Mouse (Mus musculus): Measurements from ENCODE around the gene Gabrb2.

Gabrb2 gene

DNA sequence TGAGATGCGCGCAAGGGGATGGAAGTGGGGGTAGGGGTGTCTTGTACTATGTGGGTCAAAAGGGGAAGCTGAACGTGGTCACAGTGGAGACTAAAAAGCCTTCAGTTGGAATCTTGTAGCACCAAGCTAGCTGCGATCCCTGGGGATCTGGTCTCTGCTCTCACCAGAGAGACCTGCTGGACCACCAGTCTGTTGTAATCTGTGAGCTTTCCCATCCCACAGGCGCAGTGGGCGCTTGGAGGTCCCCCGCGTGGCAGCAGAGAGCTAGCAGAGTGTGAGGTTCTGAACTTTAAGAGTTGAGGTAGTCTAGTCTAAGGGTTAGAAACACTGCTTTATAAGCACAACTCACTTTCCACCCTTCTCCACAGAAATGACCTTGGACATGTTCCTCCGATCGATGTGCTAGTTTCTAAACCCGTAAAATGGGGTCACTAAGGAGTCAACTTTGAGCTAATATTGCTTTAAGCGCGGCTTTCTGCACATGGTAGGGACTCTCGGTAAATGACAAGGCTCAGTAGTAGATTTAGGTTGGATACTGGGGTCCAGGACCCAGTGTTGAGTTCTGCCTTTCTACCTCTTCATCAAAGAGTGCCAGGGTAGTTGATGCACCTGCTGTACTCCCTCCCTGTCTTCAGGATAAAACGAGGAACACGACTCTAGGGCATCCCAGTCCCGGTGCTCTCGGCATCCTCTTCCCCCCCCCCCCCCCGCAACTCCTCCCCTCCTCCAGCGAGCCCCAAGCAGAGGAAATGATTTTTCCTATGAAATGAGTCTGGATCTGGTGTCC lies at the start of gene Gabrb2:
TSS of gene Gabrb2 (plus strand) at position 762 of the 787 bp plus-strand sequence.
- DNase-seq, result no peak

DNA sequence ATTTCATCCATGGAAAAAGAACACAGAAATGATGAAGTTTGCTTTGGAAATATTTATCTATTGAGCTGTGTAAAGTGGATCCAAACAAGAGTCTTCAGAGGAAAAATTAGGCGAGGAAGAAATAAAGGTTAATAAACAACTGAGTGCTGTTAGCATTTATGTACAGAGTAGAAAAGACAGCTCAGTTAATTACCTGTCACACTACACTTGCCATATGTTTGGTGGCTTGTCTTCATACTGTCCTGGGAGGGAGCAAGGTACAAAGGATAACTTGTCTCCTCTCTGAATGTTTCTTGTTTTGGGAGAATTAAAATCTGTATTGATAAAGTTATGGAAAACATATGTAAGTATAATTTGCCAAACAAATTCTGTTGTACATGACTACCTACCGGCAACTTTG lies 40.6 kb upstream of the Gabrb2 start:
- no peak for DNase-seq

DNA sequence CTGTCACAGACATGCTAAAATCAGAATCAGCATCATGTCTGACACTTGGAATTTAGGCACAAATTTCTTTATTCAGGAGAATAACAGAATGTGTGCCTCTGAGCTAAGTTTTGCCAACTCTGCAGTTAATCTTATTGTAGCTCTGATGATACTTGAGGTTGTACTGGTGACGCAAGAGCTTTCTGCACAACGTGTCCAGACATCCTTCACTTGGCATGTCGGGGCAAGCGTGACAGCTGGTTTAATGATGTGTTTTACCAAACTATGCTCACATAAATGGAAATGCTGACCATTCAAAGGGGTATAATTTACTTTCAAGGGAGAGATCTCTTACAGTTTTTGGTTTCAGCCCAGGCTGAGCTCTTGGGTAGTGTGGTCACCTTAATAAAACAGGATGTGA lies 33.1 kb upstream of the Gabrb2 start:
- DNase-seq, result no peak

DNA sequence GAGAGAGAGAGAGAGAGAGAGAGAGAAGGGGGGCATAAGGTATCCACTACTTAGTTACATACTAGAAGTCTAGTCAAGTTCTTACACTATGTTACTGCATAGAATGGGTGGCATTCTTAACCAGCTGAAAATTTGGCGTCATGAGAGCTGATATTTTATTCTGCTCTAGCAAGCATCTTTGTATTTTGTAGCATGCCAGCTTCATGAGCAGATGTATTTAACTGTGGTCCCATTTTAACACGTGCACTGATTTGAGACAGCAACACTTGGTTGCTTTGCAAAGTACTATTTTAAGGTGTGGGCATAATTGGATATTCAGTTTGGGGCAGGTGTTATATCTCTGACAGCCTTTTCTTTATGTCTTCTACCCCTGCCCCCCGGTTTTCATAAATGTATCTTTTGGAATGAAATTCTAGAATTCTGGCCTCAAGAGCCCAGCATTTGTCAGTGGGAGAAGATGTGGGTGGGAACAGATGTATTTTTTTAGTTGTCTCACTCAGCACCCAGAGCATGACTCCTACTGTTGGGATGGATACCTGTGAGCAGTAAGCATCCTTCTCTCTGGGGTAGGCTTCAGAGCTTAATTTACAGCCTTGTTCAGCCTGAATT lies 28.8 kb upstream of the Gabrb2 start:
- no peak for DNase-seq

DNA sequence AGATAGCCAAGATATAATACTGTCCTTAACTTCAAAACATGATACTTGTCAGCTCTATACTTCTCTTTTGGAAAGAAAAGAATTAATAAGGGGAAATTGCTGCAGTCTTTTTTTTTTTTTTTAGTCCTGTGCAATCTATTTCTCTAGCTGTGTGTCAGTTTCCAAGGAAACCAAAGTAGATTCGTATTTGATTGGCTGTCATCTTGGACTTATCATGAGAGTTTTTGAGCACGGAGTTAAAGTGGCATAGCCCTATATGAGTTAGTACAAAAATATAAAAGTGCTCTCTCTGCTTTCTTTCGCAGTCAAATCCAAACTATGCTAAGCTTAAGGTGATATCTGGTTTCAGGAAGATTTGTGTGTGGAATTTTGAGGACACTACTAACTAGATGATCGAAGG lies 26.1 kb upstream of the Gabrb2 start:
- DNase-seq, result no peak

DNA sequence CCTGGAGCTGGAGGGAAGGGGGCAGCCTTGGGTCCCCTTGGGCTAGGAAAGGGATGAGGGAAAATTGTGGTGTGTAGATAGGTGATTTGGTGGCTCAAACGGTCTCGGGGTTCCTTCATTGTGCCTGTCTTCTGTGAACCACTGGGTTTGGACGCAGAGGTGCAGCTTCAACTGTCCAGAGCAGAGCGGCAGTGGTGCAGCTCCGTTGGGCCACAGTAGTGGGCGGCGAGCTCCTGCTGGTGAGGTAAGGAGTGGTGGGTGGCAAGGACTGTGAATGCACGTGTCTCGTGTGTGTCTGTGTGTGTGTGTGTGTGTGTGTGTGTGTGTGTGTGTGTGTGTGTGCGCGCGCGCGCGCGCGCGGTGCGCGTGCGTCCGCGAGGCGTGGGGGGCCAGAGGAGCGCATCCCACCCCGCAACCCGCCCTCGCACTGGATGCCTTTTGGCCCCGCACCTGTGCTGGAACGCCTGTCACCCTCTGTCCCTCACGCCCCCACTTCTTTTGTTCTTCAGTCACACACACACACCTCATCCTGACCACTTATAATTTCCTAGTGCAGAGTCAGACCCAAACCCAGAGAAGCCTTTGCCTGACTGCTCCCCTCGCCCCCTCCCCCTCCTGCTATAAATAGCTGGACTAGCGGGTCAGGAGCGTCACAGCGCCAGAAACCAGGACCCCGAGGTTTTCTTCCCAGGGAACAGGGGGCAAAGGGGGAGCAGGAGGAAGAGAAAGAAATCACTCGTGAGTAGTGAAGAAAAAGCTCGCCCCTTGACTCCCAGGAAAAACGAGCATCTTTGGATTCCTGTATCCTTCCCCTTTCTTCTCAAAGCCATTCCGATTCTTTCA lies 455 bp downstream of the Gabrb2 start:
- peak; percentile 4 for DNase-seq

DNA sequence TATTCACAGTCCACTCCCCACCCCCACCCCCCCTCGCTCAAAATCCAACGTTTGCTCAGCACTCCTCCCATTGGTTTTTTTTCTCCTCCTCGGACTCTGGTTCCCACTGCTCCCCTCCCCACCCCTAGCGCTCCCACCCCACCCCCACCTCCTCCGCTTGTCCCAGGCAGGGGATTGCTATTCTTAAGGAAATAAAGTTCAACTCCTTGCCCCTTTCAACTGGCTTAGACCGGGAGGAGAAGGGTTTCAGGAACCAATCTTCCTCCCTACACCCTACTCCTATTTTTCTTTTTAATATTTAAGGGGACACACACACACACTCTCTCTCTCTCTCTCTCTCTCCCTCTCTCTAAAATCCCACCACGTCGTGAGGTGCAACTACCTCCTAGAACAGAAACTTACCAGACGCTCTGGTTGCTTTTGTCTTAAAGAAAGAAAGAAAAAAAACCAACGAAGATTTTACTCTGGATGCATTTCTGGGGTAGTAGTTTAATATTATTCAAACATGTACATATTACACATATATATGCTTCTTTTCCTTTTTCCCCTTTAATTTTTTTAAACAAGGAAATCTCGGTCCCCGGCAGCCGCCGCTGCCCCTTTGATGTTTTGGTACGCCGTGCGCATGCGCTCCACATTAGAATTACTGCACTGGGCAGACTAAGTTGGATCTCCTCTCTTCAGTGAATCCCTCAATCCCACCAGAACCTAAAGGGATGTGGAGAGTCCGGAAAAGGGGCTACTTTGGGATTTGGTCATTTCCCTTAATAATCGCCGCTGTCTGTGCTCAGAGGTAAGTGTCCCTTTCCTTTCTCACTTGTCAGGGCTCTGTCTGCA lies 1.3 kb downstream of the Gabrb2 start:
- DNase-seq, result peak; percentile 32

DNA sequence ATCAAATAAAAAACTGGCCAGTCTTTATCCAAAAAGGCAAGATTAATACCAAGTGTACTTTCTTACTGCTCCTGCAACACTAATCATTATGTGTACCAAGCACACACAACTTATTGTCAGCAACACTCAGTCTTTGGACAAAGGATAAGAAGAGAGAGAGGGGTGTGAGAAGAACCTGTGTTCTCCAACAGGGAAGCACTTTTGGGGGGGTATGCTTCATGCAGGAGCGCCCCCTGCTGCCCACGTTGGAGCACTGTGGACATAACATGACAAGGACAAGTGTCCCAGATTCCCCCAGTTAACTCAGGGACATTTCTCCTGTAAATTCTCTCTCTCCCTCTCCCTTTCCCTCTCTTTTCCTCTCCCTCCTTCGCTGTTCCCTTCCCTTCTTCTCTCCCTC lies 3.7 kb downstream of the Gabrb2 start:
- peak; percentile 12 for DNase-seq

DNA sequence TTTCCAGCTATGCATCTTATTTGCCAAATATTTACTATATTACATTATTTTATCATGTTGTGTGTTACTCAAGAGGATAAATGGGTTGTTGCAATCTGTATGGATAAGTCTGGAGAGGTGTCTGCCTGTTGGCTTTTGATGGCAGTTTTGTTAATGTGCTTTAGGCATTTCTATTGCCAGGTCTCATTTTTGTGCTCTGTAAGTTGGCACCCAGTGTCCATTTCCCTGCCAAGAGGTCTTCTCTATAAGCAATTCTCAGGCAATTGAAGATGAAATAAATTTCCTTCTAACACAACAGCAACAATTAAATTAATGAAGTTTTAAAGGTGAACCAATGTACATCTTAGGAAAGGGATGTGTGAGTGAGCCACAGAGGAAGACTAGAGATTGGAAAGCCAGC lies 11.9 kb downstream of the Gabrb2 start:
- DNase-seq, result no peak

DNA sequence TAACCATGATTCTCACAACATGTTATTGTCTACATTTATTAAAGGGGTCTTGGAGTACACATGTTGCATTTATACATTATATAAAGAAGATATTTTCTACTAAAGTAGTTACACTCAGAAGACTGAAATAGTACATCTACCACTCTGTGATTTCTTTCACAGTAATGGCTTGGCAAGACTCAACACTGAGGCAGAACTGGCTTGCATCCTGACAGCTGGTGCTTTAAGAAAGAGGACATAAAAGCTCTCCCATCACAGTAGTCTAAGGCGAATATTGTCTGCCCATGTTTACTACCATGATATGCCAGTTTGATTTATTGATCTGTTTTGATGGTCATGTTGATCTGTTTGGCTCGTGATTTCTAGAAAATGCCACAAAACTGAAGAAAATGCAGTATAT lies 19.4 kb downstream of the Gabrb2 start:
- DNase-seq, result no peak

DNA sequence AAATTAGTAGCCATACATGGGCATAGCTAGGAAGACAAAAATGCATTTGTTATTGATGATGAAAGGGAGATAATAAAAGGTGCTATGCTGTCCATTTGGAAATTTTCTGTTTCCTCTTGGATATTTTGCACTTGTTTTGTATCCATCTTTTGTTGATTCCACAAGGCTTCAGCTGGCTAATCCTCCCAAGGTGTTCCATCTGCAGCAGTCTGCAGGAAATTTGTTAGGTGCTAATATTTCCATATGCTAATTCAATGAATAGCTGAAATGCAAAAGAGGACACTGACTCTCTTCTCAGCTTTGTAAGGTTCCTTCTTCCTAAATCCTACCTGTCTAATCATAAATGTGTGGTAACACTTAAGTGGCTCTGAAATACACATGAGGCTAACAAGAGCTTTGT lies 24.1 kb downstream of the Gabrb2 start:
- no peak for DNase-seq

DNA sequence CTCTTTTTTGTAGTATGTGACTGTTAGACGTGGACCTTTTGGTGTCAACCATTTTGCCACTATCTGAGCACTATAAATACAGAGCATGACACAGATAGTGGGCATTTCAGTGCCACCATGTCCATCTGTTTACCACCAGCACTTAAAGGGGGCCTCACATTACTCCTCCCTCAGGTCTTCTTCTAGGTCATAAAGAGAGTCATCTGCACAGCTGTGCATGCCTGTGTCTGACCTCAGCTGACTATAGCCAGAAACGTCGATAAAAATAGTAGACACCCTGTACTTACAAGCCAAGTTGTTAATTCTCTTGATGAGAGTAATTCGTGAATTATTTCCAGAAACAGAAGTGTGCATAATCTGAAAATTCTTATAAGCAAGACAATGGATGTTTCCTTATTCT lies 29.4 kb downstream of the Gabrb2 start:
- no peak for DNase-seq

DNA sequence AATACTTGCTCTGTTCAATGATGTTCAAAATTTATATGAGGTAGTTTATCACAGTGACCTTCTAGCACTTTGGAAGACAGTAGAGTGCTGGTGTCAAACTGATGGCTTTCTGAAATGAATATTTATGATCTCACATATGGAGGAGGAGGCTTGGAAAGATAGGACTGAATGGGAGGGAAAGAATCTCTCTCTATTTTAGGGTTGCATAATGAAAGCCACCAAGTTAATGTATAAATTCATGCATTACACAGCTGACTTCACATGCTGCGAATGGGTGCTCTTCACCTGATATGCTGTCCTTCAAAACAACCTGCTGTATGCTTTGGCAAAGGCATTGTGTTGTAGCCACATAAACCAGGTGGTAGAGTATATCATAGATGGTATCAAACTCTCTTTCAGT lies 44.6 kb downstream of the Gabrb2 start:
- DNase-seq, result no peak

DNA sequence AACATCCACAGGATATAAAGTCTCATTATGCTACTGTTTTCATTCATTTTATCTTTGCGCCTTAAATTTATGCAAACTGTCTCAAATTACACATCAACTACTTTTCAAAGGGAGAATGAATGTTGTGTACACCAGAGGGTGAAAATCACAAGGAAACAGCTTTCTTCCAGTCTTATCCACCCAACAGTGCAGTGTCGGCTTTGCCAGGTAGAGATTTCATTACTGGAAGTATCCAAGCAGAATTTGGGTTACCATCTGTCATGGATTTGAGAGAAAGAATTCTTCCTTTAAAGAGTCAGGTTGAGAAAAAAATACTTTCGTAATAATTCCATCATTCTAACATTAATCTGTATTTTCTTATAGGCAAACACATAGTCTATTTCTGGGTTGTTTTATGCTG lies 48.8 kb downstream of the Gabrb2 start:
- DNase-seq, result no peak

DNA sequence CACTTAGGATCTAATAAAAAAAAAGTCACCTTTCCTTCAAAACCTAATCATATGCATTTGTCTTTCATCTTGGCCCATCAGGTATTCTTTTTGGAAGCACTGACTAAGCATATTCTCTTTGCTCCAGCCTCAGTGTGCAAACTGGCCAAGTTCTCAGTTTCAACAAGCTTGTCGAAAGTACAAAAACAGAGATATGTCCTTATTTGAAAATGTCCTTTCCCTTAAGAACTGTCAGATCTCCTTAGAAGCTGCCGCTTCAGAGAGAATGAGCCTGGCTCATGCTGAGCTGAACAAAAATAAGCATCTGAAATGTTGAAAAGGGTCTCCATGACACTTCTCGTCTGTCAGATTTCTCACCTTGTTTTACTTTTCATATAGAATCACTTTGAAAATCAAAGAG lies 55.0 kb downstream of the Gabrb2 start:
- DNase-seq, result no peak

DNA sequence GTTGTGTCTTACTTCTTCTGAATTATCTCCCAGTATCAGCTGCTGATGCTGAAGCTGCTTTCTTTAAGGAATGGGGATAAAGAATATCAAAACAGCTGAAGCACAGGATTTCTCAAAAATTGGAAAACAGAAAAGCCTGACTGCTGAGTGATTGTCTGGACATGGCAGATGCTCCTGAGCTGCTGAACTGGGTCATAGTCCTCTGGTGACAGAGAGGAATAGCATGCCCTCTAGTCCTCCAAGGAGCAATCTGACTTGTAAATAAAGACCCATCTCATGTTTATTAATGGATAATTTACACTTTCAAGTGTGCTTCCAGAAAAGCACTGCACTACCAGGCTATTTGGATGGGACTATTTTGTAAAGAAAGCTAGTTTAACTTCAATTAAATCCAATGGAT lies 68.1 kb downstream of the Gabrb2 start:
- no peak for DNase-seq

DNA sequence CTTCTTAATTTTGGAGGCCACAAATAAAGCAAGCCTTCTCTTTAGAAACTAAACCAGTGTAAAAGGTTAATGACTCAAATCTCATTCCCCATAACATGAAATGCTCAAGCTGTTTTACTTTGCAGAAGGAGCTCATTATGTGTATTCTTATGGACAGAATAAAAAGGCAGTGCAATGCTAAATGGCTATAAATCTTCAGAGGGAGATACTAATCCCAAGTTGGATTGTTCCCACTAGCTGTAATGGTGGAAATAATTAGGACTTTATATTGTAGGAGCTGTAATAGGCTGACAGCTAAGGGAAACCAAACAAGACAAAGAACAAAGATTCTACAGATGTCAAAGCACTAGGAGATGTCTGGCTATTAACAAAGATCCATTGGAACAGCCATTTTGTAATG lies 81.6 kb downstream of the Gabrb2 start:
- no peak for DNase-seq

DNA sequence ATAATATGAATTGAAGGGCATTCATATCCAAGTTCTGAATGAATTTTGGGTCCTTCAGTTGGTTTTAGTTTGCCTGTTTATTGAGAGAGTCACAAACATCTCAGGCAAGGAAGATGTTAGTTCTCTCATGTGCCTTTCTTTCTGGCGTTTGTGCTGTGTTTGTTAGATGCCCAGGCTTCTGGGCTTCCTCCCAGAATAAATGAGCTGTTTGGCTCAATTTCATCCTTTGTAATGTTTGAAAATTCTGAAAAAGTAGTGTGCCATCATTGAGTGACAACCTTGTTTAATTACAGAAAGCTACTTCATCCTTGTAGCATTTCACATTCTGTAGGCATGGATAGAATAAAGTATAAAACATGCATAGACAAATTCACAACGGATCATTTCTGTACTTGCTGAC lies 85.9 kb downstream of the Gabrb2 start:
- no peak for DNase-seq

DNA sequence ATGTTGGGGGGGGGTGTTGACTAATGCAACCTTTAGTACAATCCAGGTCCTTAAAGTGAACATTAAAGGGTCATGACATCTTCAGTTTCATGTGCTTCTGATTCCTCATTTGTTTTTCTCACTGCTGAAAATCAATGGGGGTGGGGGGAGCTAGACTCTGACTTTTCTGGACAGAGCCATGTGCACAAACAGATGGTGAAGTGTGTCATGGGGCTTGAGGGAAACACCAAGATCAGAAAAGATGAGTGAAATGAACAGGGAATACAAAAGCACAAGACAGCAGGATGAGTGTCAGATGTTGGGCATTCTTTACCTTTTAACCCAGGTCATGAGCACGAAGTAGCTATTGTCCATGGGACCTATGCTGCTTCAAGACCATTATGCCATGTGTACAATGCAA lies 86.4 kb downstream of the Gabrb2 start:
- DNase-seq, result no peak

DNA sequence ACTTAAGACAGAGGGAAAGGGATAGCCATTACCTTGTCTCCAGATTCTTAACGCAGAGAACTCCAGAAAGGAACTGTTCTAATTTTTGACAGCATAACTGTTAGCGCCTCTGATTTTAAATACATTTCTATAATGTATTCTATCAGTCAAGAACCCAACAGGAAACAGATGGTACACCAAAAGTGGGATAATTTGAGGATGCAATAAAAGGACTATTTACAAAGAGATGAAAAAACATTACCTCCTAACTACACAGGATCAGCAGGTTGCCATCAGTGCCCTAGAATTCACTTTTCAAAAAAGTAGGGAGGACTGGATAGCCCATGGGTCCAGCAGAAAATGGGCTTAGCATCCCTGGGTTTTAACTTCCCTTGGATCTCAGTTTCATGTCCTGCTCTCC lies 102.4 kb downstream of the Gabrb2 start:
- no peak for DNase-seq

DNA sequence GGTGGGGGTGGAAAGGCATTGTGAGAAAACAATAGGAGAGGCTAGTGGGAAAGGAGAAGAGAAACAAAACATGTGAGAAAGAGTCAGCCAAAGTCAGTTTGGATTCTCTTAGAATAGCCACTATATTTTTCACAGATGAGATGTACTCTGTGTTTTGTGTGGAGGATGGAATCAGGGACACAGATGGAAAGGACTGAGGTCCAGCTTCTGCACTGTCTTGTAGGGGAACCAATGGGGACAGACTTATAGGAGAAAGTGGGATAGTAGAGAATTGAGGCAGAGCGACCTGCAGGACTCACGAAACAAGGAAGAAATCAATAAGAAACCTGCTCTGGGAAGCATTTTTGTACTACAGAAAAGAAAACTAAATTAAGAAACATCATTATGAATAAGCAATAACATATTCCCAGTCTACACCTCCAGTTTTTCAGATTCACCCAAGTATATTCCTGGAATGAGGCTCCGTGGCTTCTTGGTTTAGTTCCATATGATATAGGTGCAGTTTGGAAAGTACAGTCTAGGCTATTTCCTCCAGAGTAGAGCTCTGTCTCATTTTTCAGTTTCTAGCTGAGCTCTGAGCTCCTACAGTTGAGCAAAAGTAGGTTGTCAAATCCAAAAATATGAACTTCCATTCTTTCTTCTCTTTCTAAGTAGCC lies 108.8 kb downstream of the Gabrb2 start:
- DNase-seq, result no peak

DNA sequence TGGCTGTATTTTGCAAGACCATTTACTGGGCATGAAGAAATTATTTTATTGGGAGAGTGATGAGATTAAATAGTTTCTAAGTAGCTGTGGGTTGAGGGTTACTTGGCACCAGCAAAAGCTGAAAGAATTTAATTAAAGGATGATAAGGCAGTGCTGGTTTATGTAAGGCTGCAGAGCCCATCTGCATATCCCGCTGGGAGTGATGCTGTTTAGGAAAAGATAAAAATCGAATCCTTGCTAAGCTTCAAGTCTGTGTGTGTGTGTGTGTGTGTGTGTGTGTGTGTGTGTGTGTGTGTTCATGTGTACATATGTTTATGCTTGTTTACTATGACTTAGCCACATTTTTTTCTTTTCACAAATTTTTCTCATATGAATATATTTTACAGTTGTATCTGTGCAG lies 113.0 kb downstream of the Gabrb2 start:
- no peak for DNase-seq

DNA sequence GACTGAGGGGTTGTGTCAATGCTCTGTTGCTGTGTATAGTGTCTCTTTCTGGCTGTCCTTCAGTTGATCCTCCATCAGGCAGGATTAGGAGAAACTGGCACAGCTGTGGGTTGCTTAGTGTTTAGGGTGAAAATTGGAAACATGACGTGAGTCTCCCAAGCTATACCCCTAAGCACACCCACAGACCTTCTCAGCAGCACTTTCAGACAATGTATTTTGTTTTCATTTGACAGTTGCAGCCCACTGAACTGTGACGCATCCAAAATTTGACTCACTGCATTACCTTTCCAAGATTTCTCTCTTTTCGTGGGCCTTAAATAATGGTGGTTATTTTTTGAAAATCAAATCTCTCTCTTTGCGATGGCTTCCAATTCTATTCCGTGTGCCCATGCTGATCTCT lies 115.7 kb downstream of the Gabrb2 start:
- DNase-seq, result no peak

Measured in lung, postnatal 10 days (tissue).